Mouse (Mus musculus): ENCODE data around the gene Anxa5. TPM values are rescaled to one million over a fixed set of nuclear protein-coding genes. Genes with fewer than 3 reads are reported as not detected.
A peak's percentile ranks its signal among the peaks of the same experiment; 100 is the strongest.

The Anxa5 gene
- polyA plus RNA-seq, 1 experiment from 2014 or later, result 453 TPM

DNA sequence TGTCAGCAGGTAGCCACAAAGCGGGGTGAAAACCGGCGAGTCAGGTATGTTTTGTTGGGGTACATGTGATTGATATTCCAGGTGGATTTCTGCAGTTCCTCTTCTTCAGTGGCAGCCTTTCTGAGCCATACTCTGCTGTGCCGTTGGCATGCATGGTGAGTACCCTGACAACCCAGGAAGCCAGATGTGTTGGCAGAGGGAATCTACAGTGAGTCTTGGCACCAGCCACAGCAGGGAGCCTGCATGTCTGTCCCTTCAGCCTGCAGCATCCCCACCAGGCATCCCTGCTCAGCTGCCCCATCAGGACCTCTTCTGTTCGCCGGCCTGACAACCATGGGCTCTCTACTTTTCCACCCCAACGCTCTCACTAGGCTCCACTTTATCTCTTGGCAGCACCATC is 25.9 kb upstream of the Anxa5 start:
- Histone ChIP-seq H3K4me1 (ENCODE audit: control insufficient read depth, insufficient read depth, low read length) (no peaks in the 10 kb centered on the region), H3K27me3 (ENCODE audit: control insufficient read depth, insufficient read depth, low read length) (no peaks in the 10 kb centered on the region), H3K4me2 (ENCODE audit: low read depth, low read length) (no peak overlapping the region), H3K4me3 (ENCODE audit: low read length) (no peak overlapping the region), H3K27ac (ENCODE audit: low read length) (no peak overlapping the region), H3K36me3 (ENCODE audit: control insufficient read depth, insufficient read depth) (no peaks in the 10 kb centered on the region), H3K9me3 (replicated peaks; ENCODE audit: control insufficient read depth, low read length) (no peaks in the 10 kb centered on the region; the same call in 1 of the 2 replicates), H3K9ac (ENCODE audit: low read length) (no peak overlapping the region)
- WGBS, result 66% methylated on average over 7 of the region's 7 CpGs
- ATAC-seq (replicated peaks; ENCODE audit: extremely low read depth, insufficient read depth, low FRiP score), result no peak

DNA sequence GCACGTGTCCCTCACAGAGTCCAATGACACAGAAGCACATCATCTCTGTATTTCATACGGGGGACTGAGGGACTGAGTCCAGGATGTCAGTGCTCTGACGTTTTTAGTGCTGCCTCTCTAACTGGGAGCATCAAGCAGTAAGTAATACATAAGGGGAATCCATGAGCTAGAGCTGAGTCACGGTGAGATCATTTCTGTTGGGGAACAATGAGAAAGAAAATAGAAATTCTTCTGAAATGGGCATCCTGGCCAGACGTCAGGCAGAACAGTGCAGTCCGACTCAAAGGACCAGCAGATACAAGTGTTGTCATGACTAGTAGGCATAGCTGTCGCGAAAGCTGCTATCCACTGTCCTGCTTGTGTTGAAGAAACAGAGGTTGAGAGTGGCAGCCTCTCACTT is 25.3 kb upstream of the Anxa5 start:
- Histone ChIP-seq H3K4me2 (ENCODE audit: low read depth, low read length) (no peak overlapping the region), H3K9ac (ENCODE audit: low read length) (no peak overlapping the region), H3K4me3 (ENCODE audit: low read length) (no peak overlapping the region), H3K4me1 (ENCODE audit: control insufficient read depth, insufficient read depth, low read length) (no peaks in the 10 kb centered on the region), H3K27ac (ENCODE audit: low read length) (no peak overlapping the region), H3K9me3 (replicated peaks; ENCODE audit: control insufficient read depth, low read length) (no peaks in the 10 kb centered on the region; the same call in 1 of the 2 replicates), H3K36me3 (ENCODE audit: control insufficient read depth, insufficient read depth) (no peaks in the 10 kb centered on the region), H3K27me3 (ENCODE audit: control insufficient read depth, insufficient read depth, low read length) (no peaks in the 10 kb centered on the region)
- WGBS, result 76% methylated on average over 8 of the region's 8 CpGs
- no peak for ATAC-seq (replicated peaks; ENCODE audit: extremely low read depth, insufficient read depth, low FRiP score)

DNA sequence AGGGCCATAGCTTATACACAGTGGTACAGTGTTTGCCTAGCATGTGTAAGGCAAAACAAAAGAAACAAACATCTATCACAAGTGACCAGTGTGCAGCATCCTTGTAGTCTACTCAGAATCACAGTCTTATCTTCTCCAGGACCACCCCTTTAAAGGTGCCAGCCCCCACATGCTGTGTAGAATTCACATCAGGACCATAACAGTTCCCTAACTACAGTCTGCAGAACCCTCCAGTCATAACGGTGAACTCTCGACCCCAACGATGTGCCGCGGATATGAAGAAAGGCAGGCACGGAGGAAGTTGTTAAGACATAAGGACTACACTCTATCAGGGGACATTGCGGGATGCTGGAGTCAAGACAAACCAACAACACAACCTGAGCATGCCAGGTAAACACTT is 23.7 kb upstream of the Anxa5 start:
- no peak overlapping the region for H3K9ac ChIP-seq (ENCODE audit: low read length)
- no peak for ATAC-seq (replicated peaks; ENCODE audit: extremely low read depth, insufficient read depth, low FRiP score)
- H3K36me3 ChIP-seq (ENCODE audit: control insufficient read depth, insufficient read depth), result no peaks in the 10 kb centered on the region
- WGBS, result 89% methylated on average over 7 of the region's 7 CpGs
- H3K4me3 ChIP-seq (ENCODE audit: low read length), result no peak overlapping the region
- no peak overlapping the region for H3K4me2 ChIP-seq (ENCODE audit: low read depth, low read length)
- H3K27ac ChIP-seq (ENCODE audit: low read length), result no peak overlapping the region
- no peaks in the 10 kb centered on the region; the same call in 1 of the 2 replicates for H3K9me3 ChIP-seq (replicated peaks; ENCODE audit: control insufficient read depth, low read length)
- H3K27me3 ChIP-seq (ENCODE audit: control insufficient read depth, insufficient read depth, low read length), result no peaks in the 10 kb centered on the region
- peaks cover 3% of the 10 kb centered on the region for H3K4me1 ChIP-seq (ENCODE audit: control insufficient read depth, insufficient read depth, low read length)

GRCm38 (mm10) chr3:36498224-36498623 is 22.5 kb upstream of the Anxa5 start:
- H3K9ac ChIP-seq (ENCODE audit: low read length), result no peak overlapping the region
- H3K4me2 ChIP-seq (ENCODE audit: low read depth, low read length), result no peak overlapping the region
- 92% methylated on average over 6 of the region's 6 CpGs for WGBS
- H3K27ac ChIP-seq (ENCODE audit: low read length), result no peak overlapping the region
- H3K9me3 ChIP-seq (replicated peaks; ENCODE audit: control insufficient read depth, low read length), result no peaks in the 10 kb centered on the region; the same call in 1 of the 2 replicates
- H3K36me3 ChIP-seq (ENCODE audit: control insufficient read depth, insufficient read depth), result no peaks in the 10 kb centered on the region
- no peak overlapping the region for H3K4me3 ChIP-seq (ENCODE audit: low read length)
- peaks cover 3% of the 10 kb centered on the region for H3K4me1 ChIP-seq (ENCODE audit: control insufficient read depth, insufficient read depth, low read length)
- no peak for ATAC-seq (replicated peaks; ENCODE audit: extremely low read depth, insufficient read depth, low FRiP score)
- H3K27me3 ChIP-seq (ENCODE audit: control insufficient read depth, insufficient read depth, low read length), result no peaks in the 10 kb centered on the region

DNA sequence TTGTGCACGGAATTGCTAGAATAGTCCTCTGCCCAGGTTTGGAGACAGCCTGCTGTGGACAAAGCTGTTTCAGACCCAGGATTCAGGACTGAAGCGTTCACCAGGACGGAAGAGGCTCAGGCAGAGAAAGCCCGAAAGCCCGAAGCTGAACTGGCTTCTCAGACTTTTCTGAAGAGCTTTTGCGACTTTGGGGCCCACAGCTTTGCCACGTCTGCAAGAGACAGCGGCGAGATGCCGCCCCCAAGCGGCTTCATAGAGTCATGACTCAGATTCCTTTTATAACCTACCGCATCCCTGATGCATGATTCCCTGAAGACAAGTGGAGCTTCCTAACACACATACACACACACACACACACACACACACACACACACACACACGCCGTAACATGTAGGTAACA is 21.1 kb upstream of the Anxa5 start:
- H3K4me3 ChIP-seq (ENCODE audit: low read length), result no peak overlapping the region
- H3K27me3 ChIP-seq (ENCODE audit: control insufficient read depth, insufficient read depth, low read length), result no peaks in the 10 kb centered on the region
- H3K27ac ChIP-seq (ENCODE audit: low read length), result no peak overlapping the region
- peaks cover 3% of the 10 kb centered on the region; the same call in 1 of the 2 replicates for H3K9me3 ChIP-seq (replicated peaks; ENCODE audit: control insufficient read depth, low read length)
- no peak; the same call in 1 of the 2 replicates for ATAC-seq (replicated peaks; ENCODE audit: extremely low read depth, insufficient read depth, low FRiP score)
- peaks cover 3% of the 10 kb centered on the region for H3K4me1 ChIP-seq (ENCODE audit: control insufficient read depth, insufficient read depth, low read length)
- H3K36me3 ChIP-seq (ENCODE audit: control insufficient read depth, insufficient read depth), result no peaks in the 10 kb centered on the region
- whole genome bisulfite sequencing, result 15% methylated on average over 14 of the region's 14 CpGs
- no peak overlapping the region for H3K4me2 ChIP-seq (ENCODE audit: low read depth, low read length)
- no peak overlapping the region for H3K9ac ChIP-seq (ENCODE audit: low read length)

GRCm38 (mm10) chr3:36496273-36496672 is 20.6 kb upstream of the Anxa5 start:
- Histone ChIP-seq H3K27me3 (ENCODE audit: control insufficient read depth, insufficient read depth, low read length) (no peaks in the 10 kb centered on the region), H3K36me3 (ENCODE audit: control insufficient read depth, insufficient read depth) (no peaks in the 10 kb centered on the region), H3K9ac (ENCODE audit: low read length) (no peak overlapping the region), H3K4me2 (ENCODE audit: low read depth, low read length) (no peak overlapping the region), H3K4me3 (ENCODE audit: low read length) (no peak overlapping the region), H3K9me3 (replicated peaks; ENCODE audit: control insufficient read depth, low read length) (peaks cover 3% of the 10 kb centered on the region; the same call in 1 of the 2 replicates), H3K27ac (ENCODE audit: low read length) (no peak overlapping the region), H3K4me1 (ENCODE audit: control insufficient read depth, insufficient read depth, low read length) (peaks cover 3% of the 10 kb centered on the region)
- no peak for ATAC-seq (replicated peaks; ENCODE audit: extremely low read depth, insufficient read depth, low FRiP score)
- WGBS, result 81% methylated on average over 9 of the region's 9 CpGs

DNA sequence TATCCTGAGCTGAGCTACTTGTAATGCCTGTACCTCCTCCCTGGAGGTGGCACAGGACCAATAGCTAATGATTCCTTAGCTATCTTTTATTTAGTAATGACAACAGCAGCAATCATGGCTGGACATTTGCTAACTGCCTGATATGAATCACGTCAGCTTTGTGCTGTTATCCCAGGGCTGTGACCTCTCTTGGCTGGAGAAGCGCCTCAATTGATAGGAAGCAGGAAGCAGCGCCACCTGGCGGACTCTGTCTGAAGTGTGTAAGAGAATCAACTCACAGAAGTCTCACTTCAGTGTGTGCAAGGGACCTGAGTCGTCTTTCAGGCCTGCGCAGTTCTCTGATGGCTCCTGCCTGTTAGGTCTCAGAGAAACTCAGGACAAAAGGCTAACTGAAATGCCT is 19.7 kb upstream of the Anxa5 start:
- Histone ChIP-seq H3K27ac (ENCODE audit: low read length) (no peak overlapping the region), H3K36me3 (ENCODE audit: control insufficient read depth, insufficient read depth) (no peaks in the 10 kb centered on the region), H3K27me3 (ENCODE audit: control insufficient read depth, insufficient read depth, low read length) (no peaks in the 10 kb centered on the region), H3K9ac (ENCODE audit: low read length) (peak overlapping the region; percentile 35; the same call in 1 of the 2 replicates), H3K9me3 (replicated peaks; ENCODE audit: control insufficient read depth, low read length) (peaks cover 3% of the 10 kb centered on the region; the same call in 1 of the 2 replicates), H3K4me3 (ENCODE audit: low read length) (peak overlapping the region; percentile 25), H3K4me1 (ENCODE audit: control insufficient read depth, insufficient read depth, low read length) (peaks cover 3% of the 10 kb centered on the region), H3K4me2 (ENCODE audit: low read depth, low read length) (peak overlapping the region; percentile 52)
- 7% methylated on average over 6 of the region's 6 CpGs for WGBS
- peak; percentile 74 for ATAC-seq (replicated peaks; ENCODE audit: extremely low read depth, insufficient read depth, low FRiP score)

DNA sequence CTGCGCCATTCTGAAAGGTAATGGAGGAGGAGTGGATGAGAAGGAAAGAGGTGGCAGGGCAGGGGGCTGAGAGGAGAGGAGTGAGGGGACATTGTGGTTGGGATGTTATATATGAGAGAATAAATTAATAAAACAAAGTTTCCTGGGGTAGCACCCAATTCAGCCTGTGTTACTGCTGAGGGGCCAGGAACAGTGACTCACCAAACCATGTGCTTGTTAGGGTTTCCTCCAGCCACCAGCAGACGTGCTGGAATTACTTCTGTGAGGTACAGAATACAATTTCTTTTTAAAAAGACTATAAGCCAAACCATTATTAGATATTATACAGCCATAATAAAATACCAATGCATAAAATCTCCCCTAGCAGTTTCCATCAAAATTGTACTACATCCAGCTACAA is 18.9 kb upstream of the Anxa5 start:
- ATAC-seq (replicated peaks; ENCODE audit: extremely low read depth, insufficient read depth, low FRiP score), result no peak
- Histone ChIP-seq H3K9me3 (replicated peaks; ENCODE audit: control insufficient read depth, low read length) (peaks cover 3% of the 10 kb centered on the region; the same call in 1 of the 2 replicates), H3K4me3 (ENCODE audit: low read length) (no peak overlapping the region), H3K27ac (ENCODE audit: low read length) (no peak overlapping the region), H3K36me3 (ENCODE audit: control insufficient read depth, insufficient read depth) (no peaks in the 10 kb centered on the region), H3K4me2 (ENCODE audit: low read depth, low read length) (no peak overlapping the region), H3K9ac (ENCODE audit: low read length) (no peak overlapping the region), H3K4me1 (ENCODE audit: control insufficient read depth, insufficient read depth, low read length) (peaks cover 3% of the 10 kb centered on the region), H3K27me3 (ENCODE audit: control insufficient read depth, insufficient read depth, low read length) (no peaks in the 10 kb centered on the region)
- whole genome bisulfite sequencing, result 82% methylated on average over 2 of the region's 2 CpGs

DNA sequence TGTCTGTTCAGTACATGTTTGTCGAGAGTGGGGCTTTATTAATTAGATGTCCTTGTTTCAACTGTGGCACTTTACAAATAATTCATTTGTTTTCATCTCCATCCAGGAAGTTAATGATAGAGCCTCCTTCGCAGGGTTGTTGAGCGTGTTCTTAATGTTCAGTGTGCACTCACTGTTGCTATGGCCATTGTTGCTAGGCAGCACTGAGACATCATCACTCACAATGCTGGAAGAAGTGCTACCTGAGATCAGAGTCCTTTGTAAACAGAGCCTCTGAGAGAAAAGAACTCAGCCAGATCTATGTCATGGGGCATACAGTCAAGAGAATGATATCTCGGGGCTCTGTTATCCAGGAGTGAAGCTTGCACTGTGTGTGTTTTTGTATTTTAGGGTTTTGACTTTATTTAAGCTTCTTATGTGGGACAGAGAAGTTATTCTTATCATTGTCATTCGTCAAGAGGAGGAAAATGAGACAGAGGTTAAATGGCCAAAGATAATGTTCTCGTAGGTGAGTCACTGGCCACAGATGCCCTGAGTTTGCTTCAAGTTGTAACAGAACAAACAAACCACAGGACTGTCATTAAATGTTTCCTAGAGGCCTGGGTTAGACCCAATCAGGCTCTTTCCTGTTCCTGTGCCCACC is 18.1 kb upstream of the Anxa5 start:
- WGBS, result 55% methylated on average over 6 of the region's 6 CpGs
- no peak for ATAC-seq (replicated peaks; ENCODE audit: extremely low read depth, insufficient read depth, low FRiP score)
- Histone ChIP-seq H3K9me3 (replicated peaks; ENCODE audit: control insufficient read depth, low read length) (0 out of 2 replicates have a peak, but pooled peaks cover 3% of the 10 kb centered on the region), H3K27me3 (ENCODE audit: control insufficient read depth, insufficient read depth, low read length) (no peaks in the 10 kb centered on the region), H3K4me2 (ENCODE audit: low read depth, low read length) (no peak overlapping the region), H3K27ac (ENCODE audit: low read length) (no peak overlapping the region), H3K4me3 (ENCODE audit: low read length) (no peak overlapping the region), H3K4me1 (ENCODE audit: control insufficient read depth, insufficient read depth, low read length) (peaks cover 3% of the 10 kb centered on the region), H3K36me3 (ENCODE audit: control insufficient read depth, insufficient read depth) (no peaks in the 10 kb centered on the region), H3K9ac (ENCODE audit: low read length) (no peak overlapping the region)

All from heart, embryonic 16.5 days (tissue).